Mouse (Mus musculus): ENCODE measurements around the gene Ppp4r4.
"Not testable (repeated sequence)": the region's sequence is repeated elsewhere in the genome, so short reads cannot be mapped to it uniquely, and the experiment has no call there.

Ppp4r4 gene

DNA sequence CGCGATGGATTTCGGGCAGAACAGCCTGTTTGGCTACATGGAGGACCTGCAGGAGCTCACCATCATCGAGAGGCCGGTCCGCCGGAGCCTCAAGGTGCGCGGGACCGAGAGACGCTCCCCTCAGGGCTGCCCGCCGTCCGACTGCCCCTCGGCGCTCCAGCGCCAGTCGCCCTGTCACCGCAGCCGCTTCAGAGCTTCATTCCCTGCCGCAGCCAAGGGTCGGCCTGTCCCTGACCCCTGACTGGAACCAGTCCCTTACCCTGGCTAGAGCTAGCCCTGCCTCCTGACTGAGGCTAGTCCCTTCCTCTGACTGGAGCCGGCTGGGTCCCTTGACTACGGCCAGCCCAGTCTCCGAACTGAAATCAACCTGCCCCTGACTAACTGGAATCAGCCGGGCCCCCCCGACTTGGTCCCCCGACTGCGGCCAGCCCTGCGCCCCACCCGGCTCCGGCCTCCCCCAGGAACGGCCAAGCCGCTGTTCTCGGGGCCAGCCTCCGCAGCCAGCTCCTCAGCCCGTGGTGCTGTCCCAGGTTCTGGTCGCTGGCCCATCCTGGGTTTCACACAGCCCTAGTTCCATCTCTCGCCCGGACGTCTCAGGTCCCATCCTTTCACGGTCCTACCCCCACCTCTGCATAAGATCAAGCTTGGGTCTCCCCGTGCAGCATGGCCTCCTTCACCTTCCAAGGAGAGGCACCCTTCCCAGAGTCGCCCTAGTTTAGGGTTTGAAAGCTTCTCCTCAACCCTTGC is 739 bp downstream of the Ppp4r4 start:
- DNase-seq (ENCODE audit: extremely low spot score, low spot score) = no peak

DNA sequence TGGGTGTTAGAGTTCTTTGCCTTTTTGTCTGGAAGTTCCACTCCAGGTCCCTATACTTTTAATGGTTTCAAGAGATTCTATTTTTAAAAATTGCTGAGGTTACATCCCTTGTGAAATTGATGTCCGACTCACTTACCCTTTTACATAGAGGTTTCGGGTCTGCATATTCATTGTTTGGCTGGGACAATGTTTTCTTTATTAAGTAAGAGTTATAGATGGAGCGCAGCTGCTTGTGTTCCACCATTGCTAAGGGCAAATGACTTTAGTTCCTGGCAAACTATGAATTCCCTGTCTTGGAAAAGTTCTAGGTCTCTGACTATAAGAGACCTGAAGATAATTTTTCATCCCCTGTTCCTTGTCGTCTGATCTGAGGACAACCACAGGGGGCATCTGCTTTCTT is 8.3 kb downstream of the Ppp4r4 start:
- no peak for DNase-seq (ENCODE audit: extremely low spot score, low spot score)

DNA sequence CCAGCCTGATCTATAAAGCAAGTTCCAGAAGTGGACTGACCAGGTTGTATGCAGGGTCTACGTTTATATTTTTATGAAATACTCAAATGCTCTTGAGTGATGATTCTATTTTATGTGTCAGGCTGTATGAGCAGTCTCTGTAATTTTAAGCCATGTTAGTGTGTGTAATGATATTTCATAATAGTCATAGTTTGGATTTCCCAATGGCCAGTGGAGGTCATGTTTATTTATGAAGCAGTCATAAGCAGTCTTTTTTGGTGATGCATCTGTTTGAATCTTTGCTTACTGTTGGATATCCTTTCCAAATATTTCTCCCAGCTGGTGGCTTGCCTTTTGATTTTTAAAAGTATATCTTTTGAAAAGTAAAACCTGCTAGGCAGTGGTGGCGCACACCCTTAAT is 11.3 kb downstream of the Ppp4r4 start:
- no peak for DNase-seq (ENCODE audit: extremely low spot score, low spot score)

GRCm38 (mm10) chr12:103544213-103544612 is 12.1 kb downstream of the Ppp4r4 start:
- DNase-seq (ENCODE audit: extremely low spot score, low spot score) = no peak

DNA sequence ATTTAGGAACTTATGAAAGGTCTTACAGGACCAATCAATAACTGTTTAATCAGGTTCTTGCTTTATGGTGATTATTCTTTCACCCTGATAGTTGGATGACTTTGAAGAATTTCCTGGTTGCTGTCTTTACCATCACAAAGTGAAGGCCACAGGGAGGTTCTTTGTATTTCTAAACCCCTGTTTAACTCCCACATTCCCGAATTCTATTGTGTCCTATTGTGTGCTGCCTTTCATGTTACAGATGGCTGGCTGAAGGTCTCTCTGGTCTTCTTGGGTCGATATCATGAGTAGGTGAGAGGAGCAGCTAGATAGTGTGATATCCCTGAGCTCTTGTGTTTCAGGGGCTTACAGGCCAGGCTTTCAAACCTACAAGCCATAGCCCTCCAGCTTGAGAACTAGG is 15.4 kb downstream of the Ppp4r4 start:
- no peak for DNase-seq (ENCODE audit: extremely low spot score, low spot score)

GRCm38 (mm10) chr12:103548526-103548925 is 16.4 kb downstream of the Ppp4r4 start:
- DNase-seq (ENCODE audit: extremely low spot score, low spot score) = no peak

DNA sequence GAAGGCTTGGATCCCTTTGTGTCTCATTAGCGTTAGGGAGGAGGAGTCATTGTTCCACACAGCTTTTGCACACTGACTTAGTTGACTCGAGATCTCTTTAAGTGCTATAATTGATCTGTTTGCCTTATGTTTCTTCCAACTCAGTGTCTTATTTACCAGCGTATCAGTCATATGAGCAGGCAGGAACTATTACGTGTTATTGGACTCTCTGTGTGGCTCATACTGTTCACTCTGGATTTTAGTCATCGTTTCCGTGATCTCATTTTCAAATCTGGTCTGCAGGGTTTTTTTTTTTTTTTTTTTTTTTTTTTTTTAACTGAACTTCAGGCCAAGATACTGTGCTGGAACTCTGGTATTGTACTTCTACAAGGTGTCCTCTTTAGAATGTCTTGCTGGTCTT is 18.0 kb downstream of the Ppp4r4 start:
- no peak for DNase-seq (ENCODE audit: extremely low spot score, low spot score)

GRCm38 (mm10) chr12:103551422-103551821 is 19.3 kb downstream of the Ppp4r4 start:
- no peak for DNase-seq (ENCODE audit: extremely low spot score, low spot score)

DNA sequence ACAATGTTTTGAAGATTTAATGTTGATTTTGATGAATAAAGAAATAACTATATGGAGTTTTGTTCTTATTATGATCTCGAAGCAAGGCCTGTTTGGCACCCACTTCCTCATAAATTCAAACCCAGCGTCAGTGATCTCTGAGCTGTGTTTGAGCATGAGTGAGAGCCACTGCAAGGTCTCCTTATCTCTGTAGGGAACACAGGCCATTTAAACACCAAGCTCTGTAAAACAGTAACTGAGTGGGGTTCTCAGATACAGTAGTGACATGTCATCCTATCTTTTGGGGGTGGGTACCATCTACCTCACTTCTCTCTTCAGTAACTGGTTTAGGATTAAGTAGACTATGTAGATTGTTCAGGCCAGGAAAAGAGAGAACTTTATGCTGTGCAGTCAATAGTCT is 20.4 kb downstream of the Ppp4r4 start:
- no peak for DNase-seq (ENCODE audit: extremely low spot score, low spot score)

DNA sequence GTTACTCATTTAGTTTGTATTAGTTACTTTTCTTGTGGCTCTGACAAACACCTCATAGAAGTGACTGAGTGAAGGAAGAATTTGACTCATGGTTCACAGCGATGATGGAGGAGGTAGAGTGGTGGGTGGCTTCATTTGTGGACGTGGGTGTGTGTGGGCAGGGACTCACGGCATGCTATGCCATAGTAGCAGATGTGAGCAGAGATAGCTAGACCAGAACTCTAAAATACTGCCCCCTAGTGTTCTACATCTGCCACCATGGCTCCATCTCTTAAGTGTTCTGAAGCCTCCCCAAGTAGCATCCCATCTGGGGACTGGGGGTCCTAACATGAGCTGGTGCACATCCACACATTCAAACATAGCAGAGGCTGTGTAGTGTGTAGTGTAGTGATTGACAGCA is 21.4 kb downstream of the Ppp4r4 start:
- DNase-seq (ENCODE audit: extremely low spot score, low spot score) = no peak

DNA sequence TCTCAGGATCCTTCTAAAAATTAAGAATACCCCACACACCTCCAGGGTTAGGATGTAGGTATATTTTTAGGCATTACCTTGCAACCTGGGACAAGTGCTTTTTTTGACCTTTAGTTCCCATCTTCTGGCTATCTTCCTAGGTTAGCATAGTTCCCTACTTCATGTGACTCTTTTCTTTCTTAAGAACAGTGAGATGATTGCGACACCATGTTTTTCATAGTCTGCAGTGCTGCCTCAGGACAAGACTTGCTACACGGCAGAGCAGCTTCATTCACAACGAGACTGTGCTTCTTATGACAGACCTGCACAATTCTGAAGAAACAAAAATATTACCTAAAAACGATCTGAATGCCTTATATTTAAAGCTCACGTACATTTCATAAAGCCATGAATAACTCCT is 24.8 kb downstream of the Ppp4r4 start:
- DNase-seq (ENCODE audit: extremely low spot score, low spot score) = no peak

GRCm38 (mm10) chr12:103564726-103565125 is 32.6 kb downstream of the Ppp4r4 start:
- DNase-seq (ENCODE audit: extremely low spot score, low spot score) = no peak

- no peak for DNase-seq (ENCODE audit: extremely low spot score, low spot score)
These were observed 33.1 kb downstream of the Ppp4r4 start for GRCm38 (mm10) chr12:103565151-103565550.

- no peak for DNase-seq (ENCODE audit: extremely low spot score, low spot score)
These were observed 35.0 kb downstream of the Ppp4r4 start for GRCm38 (mm10) chr12:103567129-103567528.

GRCm38 (mm10) chr12:103569690-103570089 is 37.6 kb downstream of the Ppp4r4 start:
- DNase-seq (ENCODE audit: extremely low spot score, low spot score) = no peak

- not testable (repeated sequence) for DNase-seq (ENCODE audit: extremely low spot score, low spot score)
These were observed 46.1 kb downstream of the Ppp4r4 start for GRCm38 (mm10) chr12:103578148-103578547.

- no peak for DNase-seq (ENCODE audit: extremely low spot score, low spot score)
These were observed 51.7 kb downstream of the Ppp4r4 start for GRCm38 (mm10) chr12:103583771-103584170.

- DNase-seq (ENCODE audit: extremely low spot score, low spot score) = no peak
These were observed 66.3 kb downstream of the Ppp4r4 start for GRCm38 (mm10) chr12:103598411-103598810.

GRCm38 (mm10) chr12:103600364-103600763 is 68.3 kb downstream of the Ppp4r4 start:
- no peak for DNase-seq (ENCODE audit: extremely low spot score, low spot score)

DNA sequence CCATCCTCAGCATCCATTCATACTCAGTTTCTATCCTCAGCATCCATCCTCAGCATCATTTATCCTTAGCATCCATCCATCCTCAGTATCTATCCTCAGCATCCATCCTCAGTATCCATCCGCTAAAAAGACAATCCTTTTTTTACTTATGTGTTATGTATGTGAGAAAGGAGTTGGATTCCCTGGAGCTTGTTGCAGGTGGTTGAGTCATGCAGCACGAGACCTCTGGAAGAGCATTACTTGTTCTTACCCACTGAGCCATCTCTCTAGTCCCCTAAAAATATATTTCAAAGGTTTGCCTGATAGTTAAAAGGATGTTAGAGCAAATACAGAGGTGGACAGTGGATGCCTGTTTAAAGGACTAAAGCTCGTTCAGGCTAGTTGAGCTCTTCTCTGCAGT is 69.8 kb downstream of the Ppp4r4 start:
- no peak for DNase-seq (ENCODE audit: extremely low spot score, low spot score)

DNA sequence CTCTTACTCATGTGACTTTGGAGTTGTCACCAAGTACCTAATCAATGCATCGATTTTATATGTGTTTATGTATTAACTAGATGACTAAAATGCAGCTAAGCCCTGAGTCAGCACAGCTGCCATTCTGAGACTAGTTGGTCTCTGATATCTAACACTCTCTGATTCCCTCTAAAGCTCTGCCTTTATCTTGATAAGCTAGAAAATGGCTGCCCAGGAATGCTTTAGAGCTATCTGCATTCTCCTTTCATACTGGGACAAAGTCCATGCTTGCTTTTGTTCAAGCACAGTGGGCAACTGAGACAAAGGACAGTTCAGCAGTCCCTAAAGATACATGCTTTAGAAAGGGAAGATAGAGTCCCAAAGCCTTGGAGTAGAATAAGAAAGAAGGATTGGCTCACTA is 83.1 kb downstream of the Ppp4r4 start:
- no peak for DNase-seq (ENCODE audit: extremely low spot score, low spot score)

GRCm38 (mm10) chr12:103615734-103616133 is 83.7 kb downstream of the Ppp4r4 start:
- DNase-seq (ENCODE audit: extremely low spot score, low spot score) = no peak

DNA sequence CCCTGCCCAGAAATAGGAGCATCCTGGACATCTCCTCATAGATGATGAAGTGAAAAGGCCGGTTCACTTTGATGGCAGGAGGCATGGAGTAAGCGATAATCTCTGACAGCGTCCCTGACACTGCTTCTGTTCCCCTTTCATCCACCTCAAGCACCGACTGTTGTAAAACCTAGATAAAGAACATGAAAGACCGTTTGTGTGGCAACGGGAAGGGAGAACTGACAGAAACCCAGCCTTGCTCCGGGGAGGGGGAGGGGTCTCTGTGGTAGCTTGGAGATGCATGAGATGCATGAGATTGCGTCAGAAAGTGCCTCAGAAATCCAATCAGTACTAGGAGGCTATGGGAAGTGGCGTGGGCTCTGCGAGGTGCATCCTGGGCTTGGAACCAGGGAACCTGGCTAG is 84.8 kb downstream of the Ppp4r4 start:
- no peak for DNase-seq (ENCODE audit: extremely low spot score, low spot score)

DNA sequence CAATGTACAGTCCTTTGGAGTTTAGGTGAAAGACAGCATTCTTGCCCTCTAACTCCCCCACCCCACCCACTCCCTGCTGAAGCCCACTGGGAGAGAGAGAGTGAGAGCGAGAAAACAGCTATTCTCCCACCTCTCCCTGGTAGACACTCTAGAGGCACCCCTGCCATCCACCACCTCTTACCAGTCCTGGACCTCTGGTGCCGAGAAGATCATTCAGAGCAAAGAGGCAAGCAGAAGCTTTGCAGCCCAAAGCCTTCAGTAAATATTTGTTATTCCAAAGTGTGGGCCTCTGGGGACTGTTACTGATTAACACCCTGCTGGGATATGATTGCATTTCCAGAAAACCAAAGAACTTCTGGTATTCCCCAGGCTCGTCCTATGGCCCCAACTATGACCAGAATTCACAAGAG is 99.1 kb downstream of the Ppp4r4 start, which contains the start of gene Serpina10:
Gene Serpina10 (minus strand): TSS at position 242 of the 410 bp plus-strand sequence.
- no peak for DNase-seq (ENCODE audit: extremely low spot score, low spot score)
